Mouse (Mus musculus): ENCODE measurements around the gene Esrrg. TPM values are rescaled to one million over a fixed set of nuclear protein-coding genes. Genes with fewer than 3 reads are reported as not detected.

The Esrrg gene
- total and polyA plus RNA-seq, 3 experiments: 0.01 TPM; not detected in 2

DNA sequence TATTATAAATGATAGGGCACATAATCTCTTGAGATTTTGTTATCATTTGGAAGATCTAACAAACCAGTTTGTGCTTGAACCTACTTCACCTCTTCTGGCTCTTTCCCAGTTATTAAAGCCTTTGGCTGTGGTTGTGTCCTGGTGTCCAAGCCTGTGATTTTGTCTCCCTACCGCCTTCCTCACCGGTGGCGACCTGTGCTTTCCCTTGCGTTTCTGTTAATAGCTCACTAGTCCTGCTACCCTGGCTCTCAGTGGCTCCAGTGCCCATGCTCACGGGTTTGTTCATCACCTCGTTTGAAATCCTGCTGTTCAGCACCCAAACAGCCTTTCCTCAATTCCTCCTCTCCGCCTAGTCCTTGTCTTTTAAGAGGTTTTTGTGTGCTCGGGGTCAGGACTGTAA is 511.2 kb downstream of the Esrrg start:
- H3K27ac ChIP-seq (ENCODE audit: control insufficient read depth, low read depth, low read length): no peak overlapping the region
- H3K79me2 ChIP-seq (ENCODE audit: control insufficient read depth, insufficient read depth, low read length, poor library complexity): no peaks in the 10 kb centered on the region
- H3K9me3 ChIP-seq (replicated peaks; ENCODE audit: insufficient read depth, low read length): no peaks in the 10 kb centered on the region
- no peak for DNase-seq (ENCODE audit: low read depth, low spot score)
- no peaks in the 10 kb centered on the region for H3K4me1 ChIP-seq (ENCODE audit: control insufficient read depth in 1 of 2, insufficient read depth in 2 of 2, low read length in 2 of 2)
- H3K27me3 ChIP-seq (ENCODE audit: control insufficient read depth in 1 of 2, insufficient read depth in 2 of 2, low read length in 2 of 2): no peaks in the 10 kb centered on the region
- no peak for TF ChIP-seq TBP (IDR thresholded peaks at IDR 0.05; ENCODE audit: low read depth, low read length)
- TF ChIP-seq RCOR1 (IDR thresholded peaks at IDR 0.05; ENCODE audit: low read depth, low read length): no peak
- TF ChIP-seq USF2 (IDR thresholded peaks at IDR 0.05; ENCODE audit: borderline replicate concordance in 1 of 2, insufficient read depth in 1 of 2, low read depth in 1 of 2, low read length in 2 of 2): no peak
- TF ChIP-seq GATA1 (IDR thresholded peaks at IDR 0.05; ENCODE audit: low read depth, low read length): no peak
- no peak for TF ChIP-seq CHD2 (IDR thresholded peaks at IDR 0.05; ENCODE audit: low read length)
- no peak for TF ChIP-seq CHD1 (IDR thresholded peaks at IDR 0.05; ENCODE audit: low read depth, low read length)
- no peak for TF ChIP-seq MAZ (IDR thresholded peaks at IDR 0.05; ENCODE audit: low read depth, low read length)
- TF ChIP-seq HCFC1 (IDR thresholded peaks at IDR 0.05; ENCODE audit: low read depth, low read length): no peak
- no peak for TF ChIP-seq NELFE (IDR thresholded peaks at IDR 0.05; ENCODE audit: low read depth, low read length)
- TF ChIP-seq RAD21 (IDR thresholded peaks at IDR 0.05; ENCODE audit: low read depth, low read length): no peak
- no peak for TF ChIP-seq MEF2A (IDR thresholded peaks at IDR 0.05; ENCODE audit: extremely low read depth, insufficient replicate concordance, low read depth, low read length, poor library complexity, severe bottlenecking)
- no peak for TF ChIP-seq ELF1 (IDR thresholded peaks at IDR 0.05; ENCODE audit: low read depth, low read length)
- TF ChIP-seq SMC3 (IDR thresholded peaks at IDR 0.05; ENCODE audit: low read depth, low read length): no peak
- TF ChIP-seq MAFK (IDR thresholded peaks at IDR 0.05; ENCODE audit: borderline replicate concordance, low read depth, low read length): no peak
- no peak for TF ChIP-seq ZC3H11A (IDR thresholded peaks at IDR 0.05; ENCODE audit: low read depth, low read length)
- no peak overlapping the region for H3K4me3 ChIP-seq (ENCODE audit: control insufficient read depth in 1 of 2, insufficient read depth in 1 of 2, low read depth in 2 of 2, low read length in 2 of 2)
- no peak overlapping the region for H3K9ac ChIP-seq (ENCODE audit: control insufficient read depth, low read depth, low read length, poor library complexity, severe bottlenecking)
- H3K36me3 ChIP-seq (ENCODE audit: control insufficient read depth in 1 of 2, insufficient read depth in 2 of 2, low read length in 2 of 2): no peaks in the 10 kb centered on the region

- TF ChIP-seq RAD21 (IDR thresholded peaks at IDR 0.05; ENCODE audit: low read depth, low read length): peak; percentile 4
- TF ChIP-seq CHD2 (IDR thresholded peaks at IDR 0.05; ENCODE audit: low read length): no peak
- no peak for TF ChIP-seq TAL1 (IDR thresholded peaks at IDR 0.05; ENCODE audit: low read length)
- no peak for TF ChIP-seq TBP (IDR thresholded peaks at IDR 0.05; ENCODE audit: low read depth, low read length)
- no peak for TF ChIP-seq MYC (IDR thresholded peaks at IDR 0.05; ENCODE audit: low read depth, low read length)
- no peak for TF ChIP-seq MEF2A (IDR thresholded peaks at IDR 0.05; ENCODE audit: extremely low read depth, insufficient replicate concordance, low read depth, low read length, poor library complexity, severe bottlenecking)
- TF ChIP-seq MAX (IDR thresholded peaks at IDR 0.05; ENCODE audit: low read length): no peak
- no peak for TF ChIP-seq KAT2A (conservative IDR thresholded peaks at IDR 0.05; ENCODE audit: low read depth, low read length)
- peak in 1 of 3 experiments; percentile 18; a peak in 2 of 6 replicates for TF ChIP-seq CTCF (IDR thresholded peaks at IDR 0.05 in 2 of 3, conservative IDR thresholded peaks at IDR 0.05 in 1 of 3; ENCODE audit: control insufficient read depth in 1 of 3, insufficient read depth in 1 of 3, low read depth in 2 of 3, low read length in 3 of 3, poor library complexity in 1 of 3, severe bottlenecking in 1 of 3)
- no peak for TF ChIP-seq USF1 (IDR thresholded peaks at IDR 0.05; ENCODE audit: low read depth, low read length)
- no peak for TF ChIP-seq TCF12 (IDR thresholded peaks at IDR 0.05; ENCODE audit: low read depth, low read length)
- no peak for TF ChIP-seq RCOR1 (IDR thresholded peaks at IDR 0.05; ENCODE audit: low read depth, low read length)
- no peak for TF ChIP-seq ZNF384 (IDR thresholded peaks at IDR 0.05; ENCODE audit: low read depth, low read length)
- no peak for TF ChIP-seq MAZ (IDR thresholded peaks at IDR 0.05; ENCODE audit: low read depth, low read length)
- no peak for TF ChIP-seq UBTF (IDR thresholded peaks at IDR 0.05; ENCODE audit: borderline replicate concordance, insufficient read depth, low read depth, low read length)
- no peak for TF ChIP-seq MAFK (IDR thresholded peaks at IDR 0.05; ENCODE audit: borderline replicate concordance, low read depth, low read length)
- no peak for TF ChIP-seq SMC3 (IDR thresholded peaks at IDR 0.05; ENCODE audit: low read depth, low read length)
- Histone ChIP-seq H3K27ac (ENCODE audit: control insufficient read depth, low read depth, low read length) (no peak overlapping the region), H3K27me3 (ENCODE audit: control insufficient read depth in 1 of 2, insufficient read depth in 2 of 2, low read length in 2 of 2) (no peaks in the 10 kb centered on the region)
Measured at GRCm38 (mm10) chr1:188125521-188126021, 517.0 kb downstream of the Esrrg start.

More at GRCm38 (mm10) chr1:188125521-188126021, 517.0 kb downstream of the Esrrg start:
- Histone ChIP-seq H3K9ac (ENCODE audit: control insufficient read depth, low read depth, low read length, poor library complexity, severe bottlenecking) (no peak overlapping the region), H3K4me3 (ENCODE audit: control insufficient read depth in 1 of 2, insufficient read depth in 1 of 2, low read depth in 2 of 2, low read length in 2 of 2) (no peak overlapping the region), H3K36me3 (ENCODE audit: control insufficient read depth in 1 of 2, insufficient read depth in 2 of 2, low read length in 2 of 2) (no peaks in the 10 kb centered on the region), H3K79me2 (ENCODE audit: control insufficient read depth, insufficient read depth, low read length, poor library complexity) (no peaks in the 10 kb centered on the region), H3K4me1 (ENCODE audit: control insufficient read depth in 1 of 2, insufficient read depth in 2 of 2, low read length in 2 of 2) (no peaks in the 10 kb centered on the region; a peak in 1 of 4 replicates), H3K9me3 (replicated peaks; ENCODE audit: insufficient read depth, low read length) (no peaks in the 10 kb centered on the region)
- DNase-seq (ENCODE audit: low read depth, low spot score): no peak
